Mouse (Mus musculus) stomach, adult 2 months (tissue): ENCODE data around the gene Lrrc8d. TPM values are rescaled to one million over a fixed set of nuclear protein-coding genes. Genes with fewer than 3 reads are reported as not detected.

Experiments
- polyA plus RNA-seq: library from polyadenylated mRNA; depleted of rRNA; stranded (reverse); fragments of >200 nt; gene quantifications from 2 replicates; pipeline ENCODE4 v1.2.3, GENCODE M21; 2012; rRNA removed

The Lrrc8d gene
- 0.76 and 1.9 TPM in 2 replicates for polyA plus RNA-seq

GRCm38 (mm10) chr5:105699141-105700069, at the start of gene Lrrc8d:
Lrrc8d (plus strand) TSS chr5:105699969.

GRCm38 (mm10) chr5:105876068-105876924, 176.5 kb downstream of the Lrrc8d start, which contains the start of gene Zfp326:
Zfp326 (plus strand) TSS chr5:105876565.

Other genes with a start within 250 kb of the Lrrc8d start
- gene Lrrc8c, start 180.6 kb upstream of the Lrrc8d start, polyA plus RNA-seq = 5.4 and 8.0 TPM in 2 replicates
- 2.0 and 2.2 TPM in 2 replicates for gene Zfp326, start 176.6 kb downstream of the Lrrc8d start, polyA plus RNA-seq